Mouse (Mus musculus) brain, adult 2 months (tissue): ENCODE data around the gene Paf1.

Experiments
- DNase-seq: peaks from one replicate; pipeline ENCODE4 v3.0.0; 2011; ENCODE audit warnings: low read depth, low spot score

Gene Paf1

GRCm38 (mm10) chr7:28435660-28436259, 43.0 kb downstream of the Paf1 start:
- no peak for DNase-seq

- DNase-seq, result peak; percentile 100
Measured at GRCm38 (mm10) chr7:28436271-28436904, 43.6 kb downstream of the Paf1 start.

GRCm38 (mm10) chr7:28436932-28437570, 44.3 kb downstream of the Paf1 start, which contains the start of gene Gmfg:
Gene Gmfg, plus strand, starts transcription at chr7:28437447.
- DNase-seq, result peak; percentile 93

- DNase-seq, result no peak
Measured at GRCm38 (mm10) chr7:28437964-28438363, 45.2 kb downstream of the Paf1 start.

- DNase-seq, result no peak
Measured at GRCm38 (mm10) chr7:28438771-28439170, 46.0 kb downstream of the Paf1 start.

- DNase-seq, result peak; percentile 35
Measured at GRCm38 (mm10) chr7:28440739-28441138, 48.0 kb downstream of the Paf1 start.

GRCm38 (mm10) chr7:28441776-28442485, 49.2 kb downstream of the Paf1 start:
- DNase-seq, result no peak

- peak; percentile 39 for DNase-seq
Measured at GRCm38 (mm10) chr7:28442688-28443087, 49.9 kb downstream of the Paf1 start.

GRCm38 (mm10) chr7:28444344-28444974, 51.7 kb downstream of the Paf1 start:
- no peak for DNase-seq

- peak; percentile 75 for DNase-seq
Measured at GRCm38 (mm10) chr7:28446446-28446845, 53.7 kb downstream of the Paf1 start.

GRCm38 (mm10) chr7:28447101-28447830, 54.5 kb downstream of the Paf1 start:
- no peak for DNase-seq

GRCm38 (mm10) chr7:28447865-28448820, 55.4 kb downstream of the Paf1 start:
- no peak for DNase-seq
